In genomic region chr3:68951971-68952370, GRCm38 (mm10) we compare ENCODE assay signal across 3 mouse cellular contexts. TPM values are rescaled to one million over a fixed set of nuclear protein-coding genes. Genes with fewer than 3 reads are reported as not detected.
A peak's percentile ranks its signal among the peaks of the same experiment; 100 is the strongest.
DNase-seq lines count a peak whose midpoint lies in the region; TF ChIP-seq lines count a peak whose summit lies in the region.
"Not testable (repeated sequence)": the region's sequence is repeated elsewhere in the genome, so short reads cannot be mapped to it uniquely, and the experiment has no call there.

No protein-coding gene starts in this region.

- not testable (repeated sequence) for TF ChIP-seq POLR2A in MEL (IDR thresholded peaks at IDR 0.05; ENCODE audit: control insufficient read depth in 1 of 2, insufficient read depth in 1 of 2, low read depth in 1 of 2, low read length in 2 of 2, poor library complexity in 1 of 2); bone marrow, adult 2 months (IDR thresholded peaks at IDR 0.05; ENCODE audit: borderline replicate concordance, control insufficient read depth, low read depth, low read length)

- H3K27me3 ChIP-seq in MEL (ENCODE audit: control insufficient read depth in 1 of 2, insufficient read depth in 2 of 2, low read length in 2 of 2): not testable (repeated sequence)

- not testable (repeated sequence) for H3K4me1 ChIP-seq in MEL (ENCODE audit: control insufficient read depth in 1 of 2, insufficient read depth in 2 of 2, low read length in 2 of 2); bone marrow, adult 2 months (ENCODE audit: control insufficient read depth, insufficient read depth, low read length)

- H3K9me3 ChIP-seq in MEL (replicated peaks; ENCODE audit: insufficient read depth, low read length): not testable (repeated sequence)

- H3K4me3 ChIP-seq in MEL (ENCODE audit: control insufficient read depth in 1 of 2, insufficient read depth in 1 of 2, low read depth in 2 of 2, low read length in 2 of 2); bone marrow, adult 2 months (replicated peaks; ENCODE audit: control insufficient read depth, low read depth, low read length): not testable (repeated sequence)

- peak overlapping the region; percentile 26; the same call in 1 of the 2 replicates for H3K27ac ChIP-seq in MEL (ENCODE audit: control insufficient read depth, low read depth, low read length)
- 0 out of 2 replicates have a peak overlapping the region, but pooled peaks have one; percentile 33 for H3K27ac ChIP-seq in bone marrow, adult 2 months (ENCODE audit: control insufficient read depth, insufficient read depth, low read depth, low read length, poor library complexity)

- 62% methylated on average over 11 of the region's 11 CpGs for WGBS in bone marrow, adult 2 months

- peak in 1 of 2 experiments; percentile 47; a peak in 1 of 4 replicates for TF ChIP-seq EP300 in MEL (IDR thresholded peaks at IDR 0.05; ENCODE audit: low read depth in 1 of 2, low read length in 2 of 2)

- not testable (repeated sequence) for H3K9ac ChIP-seq in MEL (ENCODE audit: control insufficient read depth, low read depth, low read length, poor library complexity, severe bottlenecking)

- not testable (repeated sequence) for H3K79me2 ChIP-seq in MEL (ENCODE audit: control insufficient read depth, insufficient read depth, low read length, poor library complexity)

- not testable (repeated sequence) for TF ChIP-seq CTCF in MEL (IDR thresholded peaks at IDR 0.05 in 2 of 3, conservative IDR thresholded peaks at IDR 0.05 in 1 of 3; ENCODE audit: control insufficient read depth in 1 of 3, insufficient read depth in 1 of 3, low read depth in 2 of 3, low read length in 3 of 3, poor library complexity in 1 of 3, severe bottlenecking in 1 of 3); bone marrow, adult 2 months (IDR thresholded peaks at IDR 0.05; ENCODE audit: control insufficient read depth, insufficient read depth, low read length)

- H3K36me3 ChIP-seq in MEL (ENCODE audit: control insufficient read depth in 1 of 2, insufficient read depth in 2 of 2, low read length in 2 of 2): peaks cover 0 to 10% of the 10 kb centered on the region in 2 experiments; a peak in 2 of 4 replicates

- DNase-seq in 416B (ENCODE audit: low read depth) (peak; percentile 58), MEL (ENCODE audit: low read depth, low spot score) (peak; percentile 61)

- not testable (repeated sequence) for TF ChIP-seq RAD21 in MEL (IDR thresholded peaks at IDR 0.05; ENCODE audit: low read depth, low read length)

TF ChIP-seq in MEL, 35 proteins besides CTCF, POLR2A, EP300 and RAD21:
- TF ChIP-seq GATA1 (IDR thresholded peaks at IDR 0.05; ENCODE audit: low read depth, low read length): peak; percentile 19; the same call in 1 of the 2 replicates

RNA-seq across cellular contexts. Expression of gene Ift80, which starts 52.4 kb away (rescaled TPM):
- total RNA-seq in MEL (2012; rRNA removed): 4.6 and 6.3 TPM in 2 replicates
- polyA plus RNA-seq in MEL (2012; ENCODE audit: insufficient read depth in 1 of 2, insufficient read length in 2 of 2, low read depth in 1 of 2, low replicate concordance in 2 of 2, missing spikeins in 1 of 2): 1 to 10 TPM in 1 of 2 experiments, not detected in 1; 8.4 TPM
- 16.5 and 17.3 TPM in 2 replicates for polyA plus RNA-seq in bone marrow, adult 2 months (2011; ENCODE audit: insufficient read depth, insufficient read length, low replicate concordance, missing spikeins)

RNA-seq across cellular contexts. Expression of gene Smc4, which starts 52.6 kb away (rescaled TPM):
- total RNA-seq in MEL (2012; rRNA removed): 75.9 and 86.7 TPM in 2 replicates
- 1,000 to 10,000 TPM in 1 of 2 experiments, 10 to 100 TPM in 1; 88.7 to 1,112 TPM for polyA plus RNA-seq in MEL (2012; ENCODE audit: insufficient read depth in 1 of 2, insufficient read length in 2 of 2, low read depth in 1 of 2, low replicate concordance in 2 of 2, missing spikeins in 1 of 2)
- 179 and 208 TPM in 2 replicates for polyA plus RNA-seq in bone marrow, adult 2 months (2011; ENCODE audit: insufficient read depth, insufficient read length, low replicate concordance, missing spikeins)
